Mouse (Mus musculus) heart, postnatal 10 days (tissue): Measurements from ENCODE around the gene Actl10. TPM values are rescaled to one million over a fixed set of nuclear protein-coding genes. Genes with fewer than 3 reads are reported as not detected.

Experiments used
- DNase-seq, 2 experiments: peaks; one replicate each; pipeline ENCODE4 v3.0.0; 2021
- intact Hi-C: fragments of 180-260 bp; cut with DNase I; formaldehyde crosslinking; loops from one replicate; pipeline ENCODE4 v1.15.1; 2025
- total RNA-seq, 2 experiments: library from RNA; stranded (reverse); gene quantifications; 2 replicates each; pipeline ENCODE4 v1.2.3; 2021

Gene Actl10
- under 1 TPM in 1 of 2 experiments, not detected in 1; 0.22 TPM for total RNA-seq

DNA sequence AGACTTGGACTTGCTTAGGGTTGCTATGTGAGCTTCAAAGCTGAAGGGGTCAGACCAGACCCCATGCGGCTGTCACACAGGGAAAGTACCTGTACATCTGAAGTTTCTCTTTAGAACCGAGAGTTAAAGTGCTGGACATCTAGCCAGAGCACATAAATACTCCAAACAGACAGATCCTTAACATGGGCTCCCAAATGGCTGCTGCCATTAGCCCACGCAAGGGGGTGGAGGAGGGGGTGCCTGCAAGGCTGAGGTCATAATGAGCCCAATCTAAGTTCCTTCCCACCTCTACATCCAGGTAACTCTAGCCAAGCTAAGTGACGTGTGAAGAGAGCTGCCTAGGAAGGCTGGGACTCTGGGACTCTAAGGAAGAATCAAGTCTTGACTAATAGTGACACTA, at the start of gene Actl10:
Gene Actl10 (plus strand): TSS at position 301 of the 400 bp plus-strand sequence.
- intact Hi-C loops, result no loop called here

DNA sequence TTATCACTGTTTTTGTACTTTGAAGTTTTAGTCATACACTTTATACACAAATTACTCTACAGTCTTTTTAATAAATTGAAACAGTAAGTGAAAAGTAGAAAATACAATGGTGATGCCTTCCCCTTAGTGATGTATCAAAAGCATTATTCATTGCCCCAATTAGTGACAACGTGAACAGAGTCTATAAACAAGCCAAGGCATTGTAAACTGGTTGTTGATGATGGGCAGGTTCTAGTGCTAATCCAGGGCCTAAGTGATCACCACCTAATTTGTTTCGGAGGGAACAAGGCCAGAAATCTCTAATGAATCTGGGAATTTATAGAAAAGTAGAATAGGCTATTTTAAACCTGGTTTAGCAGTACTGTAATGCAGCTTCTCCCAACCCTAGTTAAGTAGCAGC, 44.5 kb upstream of the Actl10 start:
- intact Hi-C loops, result no loop called here
- DNase-seq, result no peak

More for the DNA sequence above, at the start of gene Actl10:
- no peak for DNase-seq

DNA sequence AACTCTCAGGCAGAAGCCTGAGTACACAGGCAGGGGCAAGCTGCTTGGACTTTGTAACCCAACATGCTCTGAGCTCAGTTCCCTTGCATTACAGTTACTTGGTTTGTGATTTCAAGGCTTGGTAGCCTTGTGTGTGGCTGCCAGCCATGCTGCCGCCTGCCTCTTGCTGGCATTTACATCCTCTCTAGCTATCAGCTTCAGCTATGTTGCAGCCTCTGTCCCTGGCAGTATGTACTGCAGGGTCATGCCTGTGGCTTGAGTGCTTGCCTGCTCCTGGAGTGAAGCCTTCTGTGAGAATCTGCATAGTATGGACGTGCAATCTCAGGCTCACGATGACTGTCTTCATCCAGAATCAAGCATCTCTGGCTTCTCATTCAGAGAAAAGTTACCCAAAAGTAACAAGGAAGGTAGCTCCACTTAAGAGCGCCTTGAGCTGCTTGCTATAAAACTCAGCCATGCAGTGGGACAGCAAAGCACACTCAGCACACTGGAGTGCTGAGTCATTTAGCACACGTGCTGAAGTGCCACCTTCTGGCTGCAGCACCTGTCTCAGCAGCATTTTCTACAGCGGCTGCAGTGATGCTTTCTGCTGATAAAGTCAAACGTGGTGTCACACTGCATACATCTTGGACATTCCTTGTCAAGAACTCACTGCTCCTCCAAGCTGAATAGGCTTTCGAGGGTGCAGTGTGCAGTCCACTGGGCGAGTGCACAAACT, 43.9 kb upstream of the Actl10 start:
- intact Hi-C loops, result no loop called here
- DNase-seq, result peak in 1 of 2 experiments; percentile 9

DNA sequence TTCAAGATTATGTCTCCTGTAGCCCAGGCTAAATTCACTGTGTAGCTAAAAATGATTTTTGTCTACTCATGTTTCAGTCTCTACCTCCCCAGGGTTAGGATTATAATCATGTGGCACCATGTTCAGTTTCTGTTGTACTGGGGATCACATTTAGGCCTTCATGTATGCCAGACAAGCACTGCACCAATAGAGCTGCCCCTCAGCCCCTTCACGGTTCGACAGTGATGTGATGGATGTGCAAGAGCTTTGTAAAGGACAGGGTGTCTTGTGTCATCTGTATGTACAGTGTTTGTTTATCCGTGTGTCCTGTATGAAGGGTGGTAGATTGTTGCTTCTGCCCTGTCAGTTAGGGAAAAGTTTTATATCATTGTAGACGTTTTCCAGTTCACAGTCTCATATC, 43.1 kb upstream of the Actl10 start:
- intact Hi-C loops, result no loop called here

DNA sequence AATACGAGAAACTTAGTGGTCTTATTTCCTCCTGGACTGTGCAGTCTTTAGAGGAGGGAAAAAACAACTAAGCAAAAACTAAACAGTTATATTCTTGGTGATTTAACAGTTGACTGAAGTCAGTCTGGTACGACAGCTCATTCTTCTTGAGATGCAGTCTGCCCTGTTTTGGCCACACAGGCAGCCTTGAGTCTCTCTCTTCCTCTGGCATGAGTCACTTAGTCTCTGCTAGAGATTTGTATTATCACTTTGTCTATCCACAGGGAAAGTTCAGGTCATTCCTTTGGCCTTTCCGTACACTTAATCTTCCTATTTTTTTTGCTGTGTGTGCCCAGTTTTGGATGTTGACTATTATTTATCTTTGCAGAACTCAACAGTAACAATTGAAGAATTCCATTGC, 41.4 kb upstream of the Actl10 start:
- DNase-seq, result no peak
- intact Hi-C loops, result no loop called here

More for the DNA sequence above, 43.1 kb upstream of the Actl10 start:
- no peak for DNase-seq

DNA sequence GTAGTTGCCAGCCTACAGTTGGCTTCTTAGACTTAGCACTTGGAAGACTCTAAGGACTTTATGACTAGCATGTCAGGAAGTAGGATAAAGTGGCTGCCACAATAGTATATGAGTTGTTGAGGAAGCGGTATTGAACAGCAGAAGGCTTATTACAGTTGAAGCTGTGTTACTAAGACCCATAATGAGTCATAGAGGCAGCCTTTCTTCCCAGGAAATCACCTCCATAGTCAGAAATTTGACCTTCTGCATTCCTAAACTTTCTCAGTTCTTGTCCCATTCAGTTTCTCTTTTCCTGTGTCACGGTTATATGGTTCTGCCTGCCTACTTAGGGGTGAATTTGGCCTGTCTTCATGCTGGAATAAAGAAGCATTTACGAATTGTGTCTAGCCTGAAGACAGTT, 34.6 kb upstream of the Actl10 start:
- DNase-seq, result no peak

DNA sequence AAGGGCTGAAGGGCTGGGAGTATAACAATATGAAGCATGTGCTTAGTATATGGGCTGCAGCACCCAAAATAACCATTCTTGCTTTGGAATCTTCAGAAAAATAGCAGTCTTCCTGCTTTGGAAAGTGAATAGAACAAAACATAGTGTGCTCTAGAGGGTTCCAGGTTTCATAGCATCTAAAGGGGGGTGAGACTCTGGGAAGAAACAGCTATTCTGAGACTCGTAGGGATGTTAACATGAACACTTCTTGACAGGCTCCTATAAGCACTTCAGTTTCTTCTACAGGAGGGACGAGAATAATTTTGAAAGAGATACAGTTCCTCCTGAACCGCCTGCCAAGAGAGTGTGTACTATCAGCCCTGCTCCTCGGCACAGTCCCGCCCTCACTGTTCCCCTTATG, 34.2 kb upstream of the Actl10 start:
- DNase-seq, result no peak
- intact Hi-C loops, result no loop called here

More for the DNA sequence above, 34.6 kb upstream of the Actl10 start:
- intact Hi-C loops, result no loop called here

DNA sequence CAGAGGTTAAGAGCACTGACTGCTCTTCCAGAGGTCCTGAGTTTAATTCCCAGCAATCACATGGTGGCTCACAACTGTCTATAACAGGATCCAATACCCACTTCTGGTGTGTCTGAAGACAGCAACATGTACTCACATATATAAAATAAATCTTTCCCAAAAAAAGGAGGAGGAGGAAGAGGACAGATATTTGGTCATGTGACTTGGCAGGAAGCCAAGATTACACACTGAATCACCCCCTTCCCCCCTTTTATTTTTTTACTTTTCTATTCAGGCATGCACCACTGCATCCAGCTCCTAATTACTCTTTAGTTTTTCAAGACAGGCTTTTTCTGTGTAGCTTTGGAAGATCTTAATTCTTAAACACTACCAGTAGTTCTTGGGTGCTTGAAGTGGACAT, 30.1 kb upstream of the Actl10 start:
- no peak for DNase-seq
- intact Hi-C loops, result no loop called here

DNA sequence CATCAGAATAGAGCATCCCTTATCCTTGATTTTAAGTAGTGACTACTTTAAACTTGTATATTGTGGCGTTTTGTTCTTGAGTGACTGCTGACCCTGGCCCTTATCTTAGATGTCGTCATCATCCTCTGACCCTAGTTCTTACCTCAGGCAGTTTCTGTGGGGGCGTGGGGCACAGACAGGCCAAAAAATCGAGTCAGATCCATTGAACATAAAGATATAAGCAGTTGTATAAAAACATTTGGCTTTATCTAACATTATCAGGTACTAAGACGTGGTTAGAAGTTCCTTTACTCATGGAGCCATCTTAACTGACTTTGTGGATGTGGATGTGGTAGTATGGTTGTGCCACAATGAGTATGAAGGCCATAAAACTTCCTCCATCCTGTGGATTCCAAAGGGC, 29.2 kb upstream of the Actl10 start:
- intact Hi-C loops, result no loop called here
- no peak for DNase-seq

DNA sequence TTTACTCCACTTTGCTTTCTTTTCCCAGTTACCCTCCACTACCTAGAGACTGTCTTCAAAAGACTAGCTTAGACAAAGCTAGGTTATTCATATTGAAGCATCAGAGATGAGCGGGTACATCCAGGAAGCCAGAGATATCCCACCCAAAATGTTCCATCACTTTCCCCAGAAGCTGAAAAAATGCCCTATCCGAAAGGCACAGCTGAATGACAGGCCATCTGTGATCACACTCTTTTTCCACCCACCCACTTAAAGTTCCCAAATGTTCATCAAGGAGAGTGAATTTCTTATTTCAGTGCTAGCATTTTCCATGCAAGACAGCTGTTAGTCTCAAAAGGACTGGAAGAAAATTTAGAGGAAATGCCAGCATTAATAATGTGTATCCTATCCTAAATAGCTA, 26.3 kb upstream of the Actl10 start:
- intact Hi-C loops, result no loop called here
- no peak for DNase-seq

DNA sequence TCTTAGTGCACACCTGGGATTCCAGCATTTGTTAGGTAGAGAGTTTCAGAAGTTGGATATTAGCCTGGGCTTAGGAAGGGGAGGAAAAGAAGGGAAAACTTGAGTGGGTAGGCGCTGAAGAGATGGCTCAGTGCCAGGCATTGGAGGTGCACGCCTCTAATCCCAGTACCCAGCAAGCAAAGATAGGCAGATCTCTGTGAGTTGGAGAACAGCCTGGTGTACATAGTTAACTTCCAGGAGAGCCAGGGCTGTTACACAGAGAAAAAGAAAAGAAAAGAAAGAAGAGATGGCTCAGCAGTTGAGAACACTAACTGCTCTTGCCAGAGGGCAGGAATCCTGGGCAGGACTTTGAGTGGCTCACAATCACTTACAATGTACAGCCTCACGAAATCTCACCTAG, 25.0 kb upstream of the Actl10 start:
- intact Hi-C loops, result no loop called here
- DNase-seq, result no peak

DNA sequence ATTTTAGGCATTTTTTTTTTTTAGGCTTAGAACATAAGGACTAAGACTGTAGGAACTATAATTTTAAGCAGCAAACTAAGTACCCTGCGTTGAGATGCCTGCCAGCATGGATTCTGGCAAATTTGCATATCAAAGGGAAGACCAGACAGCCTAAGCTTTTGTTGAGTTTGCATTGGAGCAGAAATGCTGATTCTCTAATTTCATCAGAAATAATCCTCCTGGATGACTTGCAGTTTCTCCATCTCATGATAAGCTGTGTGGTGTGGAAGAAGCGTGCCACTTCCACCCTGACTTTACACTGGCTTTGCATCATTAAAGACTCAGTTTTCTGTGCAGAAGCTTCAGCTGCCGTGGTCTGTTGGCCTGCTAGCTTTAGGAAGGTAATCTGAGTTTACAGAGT, 18.7 kb upstream of the Actl10 start:
- intact Hi-C loops, result no loop called here

DNA sequence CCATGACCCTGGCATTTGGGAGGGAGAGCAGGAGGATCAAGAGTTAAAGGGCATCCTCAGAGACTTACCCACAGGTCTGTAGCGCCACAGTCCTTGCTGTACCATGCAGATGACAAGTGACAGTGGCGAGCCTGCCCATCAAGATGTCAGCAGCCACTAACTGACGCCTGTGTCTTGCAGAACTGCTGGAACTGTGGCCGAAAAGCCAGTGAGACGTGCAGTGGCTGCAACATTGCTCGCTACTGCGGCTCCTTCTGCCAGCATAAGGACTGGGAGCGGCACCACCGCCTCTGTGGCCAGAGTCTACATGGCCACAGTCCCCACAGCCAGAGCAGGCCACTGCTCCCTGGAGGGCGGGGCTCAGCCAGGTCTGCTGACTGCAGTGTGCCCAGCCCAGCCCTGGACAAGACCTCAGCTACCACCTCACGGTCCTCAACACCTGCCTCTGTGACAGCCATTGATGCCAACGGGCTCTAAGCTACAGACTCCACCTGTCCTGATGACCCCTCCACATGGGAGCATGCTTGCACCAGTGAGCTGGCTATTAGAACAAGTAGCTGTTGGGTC, 16.8 kb upstream of the Actl10 start:
- intact Hi-C loops, result no loop called here
- no peak for DNase-seq

More for the DNA sequence above, 18.7 kb upstream of the Actl10 start:
- no peak for DNase-seq

DNA sequence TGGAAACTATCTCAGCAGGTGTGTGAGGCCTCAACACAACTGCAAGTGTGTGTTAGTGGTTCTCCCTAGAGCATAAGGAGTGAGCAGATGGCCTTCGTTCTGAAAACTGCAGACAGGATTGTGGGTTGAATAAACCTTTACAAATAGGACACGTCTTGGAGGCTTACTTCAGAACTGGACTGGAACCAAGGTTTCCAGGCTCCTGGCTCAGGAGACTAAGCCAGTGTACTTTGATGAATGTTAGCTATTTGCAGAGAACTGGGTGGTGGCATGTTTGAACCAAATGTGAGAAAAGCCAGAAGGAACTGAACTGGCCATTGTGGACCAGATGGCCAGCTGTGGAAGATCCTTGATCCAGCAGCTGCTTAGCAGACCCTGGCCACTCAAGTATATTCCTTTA, 13.3 kb upstream of the Actl10 start:
- DNase-seq, result peak; percentile 44 to 45
- intact Hi-C loops, result no loop called here

DNA sequence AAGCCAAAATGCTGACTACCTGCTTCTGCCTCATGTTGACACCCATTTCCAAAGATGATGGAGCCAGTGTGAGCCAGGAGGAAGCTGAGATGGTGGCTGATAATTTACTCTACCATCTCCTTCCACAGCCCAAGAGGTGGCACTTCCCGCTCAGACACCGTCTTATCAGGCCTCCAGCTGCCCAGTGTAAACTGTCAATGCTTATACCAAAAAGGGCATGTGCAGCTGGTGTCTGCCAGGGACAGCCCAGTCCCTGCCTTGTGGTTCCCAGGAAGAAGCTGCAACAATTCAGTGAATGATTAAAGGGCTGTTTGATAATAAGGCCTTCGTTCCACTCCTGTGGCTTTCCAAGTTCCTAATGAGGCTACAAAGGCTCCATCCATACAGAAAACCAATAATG, 12.9 kb upstream of the Actl10 start:
- intact Hi-C loops, result loop anchor here (1.0 kb wide), 1 partner anchor 121 kb away; no protein-coding TSS in a partner anchor
- DNase-seq, result no peak

DNA sequence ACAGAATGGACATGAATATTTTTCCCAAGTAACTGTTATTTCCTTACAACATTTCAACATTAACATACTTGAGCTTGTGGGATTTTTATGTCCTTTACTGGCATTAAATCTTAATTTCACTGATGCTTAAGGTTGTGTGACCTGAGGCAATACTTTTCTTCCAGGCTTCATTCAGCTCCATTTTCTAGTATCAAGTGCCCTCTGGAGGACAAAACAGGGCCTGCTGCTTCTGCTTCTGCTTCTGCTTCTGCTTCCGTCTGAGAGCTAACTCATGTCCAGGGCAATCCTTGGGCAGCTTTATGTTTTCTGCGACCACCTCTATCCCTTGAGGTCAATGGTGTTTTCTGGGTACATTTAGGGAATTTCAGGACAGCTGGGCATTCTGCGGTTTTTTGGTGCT, 11.9 kb upstream of the Actl10 start:
- peak; percentile 62 to 73 for DNase-seq
- intact Hi-C loops, result loop anchor here (1.0 kb wide), 1 partner anchor 122 kb away; no protein-coding TSS in a partner anchor

DNA sequence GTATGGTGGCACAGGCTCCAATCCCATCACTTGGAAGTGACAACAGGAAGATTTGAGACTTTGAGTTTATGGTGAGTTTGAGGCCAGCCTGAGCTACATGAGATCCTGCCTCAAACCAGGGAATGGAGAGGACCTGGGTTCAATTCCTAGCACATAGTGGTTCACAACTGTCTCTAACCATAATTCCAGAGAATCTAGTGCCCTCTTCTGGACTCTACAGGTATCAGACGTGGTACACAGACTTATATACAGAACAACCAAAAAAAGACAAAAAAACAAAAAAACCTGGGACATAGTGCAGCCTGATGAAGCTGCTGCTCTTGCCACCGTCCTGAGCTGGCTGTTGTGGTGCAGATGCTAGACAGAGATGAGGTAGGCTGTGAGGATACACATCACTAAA, 9.9 kb upstream of the Actl10 start:
- no peak for DNase-seq
- intact Hi-C loops, result no loop called here

DNA sequence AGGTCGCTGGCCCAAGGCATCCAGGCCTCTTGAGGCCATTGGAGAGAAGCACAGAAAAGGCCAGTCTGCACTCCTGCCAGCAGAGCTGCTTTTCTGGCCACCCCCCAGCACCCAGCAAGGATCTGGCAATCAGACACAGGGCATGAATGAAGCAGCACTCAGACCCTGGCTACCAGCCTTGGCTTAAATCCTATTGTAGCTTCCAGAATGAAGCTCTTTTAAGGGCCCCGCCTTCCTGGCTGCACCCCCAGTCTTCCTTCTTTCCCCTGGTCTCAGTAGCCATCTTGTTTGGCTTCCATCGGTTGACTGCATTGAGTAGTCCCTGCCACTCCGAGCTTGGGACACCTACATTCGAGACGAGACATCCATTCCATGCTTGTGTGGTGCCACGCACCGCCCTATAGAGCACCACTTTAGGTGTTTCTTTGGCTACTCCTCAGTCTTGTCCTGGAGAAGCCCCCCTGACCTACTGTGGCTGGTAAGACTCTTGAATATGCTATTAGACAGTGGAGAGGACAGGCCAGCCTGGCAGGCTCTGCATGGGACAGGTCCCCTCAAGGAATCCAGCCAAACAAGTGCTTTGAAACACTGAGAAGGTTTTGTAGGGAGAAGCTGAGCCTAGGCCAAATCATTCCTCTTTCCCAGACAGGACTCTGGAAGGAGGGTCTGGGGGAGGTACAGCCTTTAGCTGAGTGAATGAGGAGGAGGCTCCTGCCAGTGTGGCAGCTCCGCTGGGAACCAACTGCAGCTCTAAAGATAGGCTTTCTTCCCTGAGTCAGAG, 7.8 kb upstream of the Actl10 start:
- DNase-seq, result peak; percentile 86 to 88
- intact Hi-C loops, result no loop called here

DNA sequence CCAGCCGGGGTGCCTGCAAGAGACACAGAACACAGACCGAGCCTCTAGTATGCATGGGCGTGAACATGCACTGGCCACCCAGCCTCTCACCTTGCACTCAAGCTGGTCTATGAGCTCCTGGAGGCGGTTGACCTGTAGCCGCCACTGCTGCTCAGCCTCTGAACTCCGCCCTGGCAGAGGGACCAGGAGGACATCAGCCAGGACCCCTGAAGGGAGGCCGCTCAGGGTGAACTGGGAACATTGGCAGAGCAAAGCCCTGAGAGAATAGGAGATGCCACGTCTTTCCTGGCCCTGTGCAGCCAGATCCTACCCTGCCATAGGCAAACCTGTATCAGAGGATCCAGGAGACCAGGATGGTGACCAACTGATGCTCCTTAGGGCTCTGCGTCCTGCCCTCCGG, 4.9 kb upstream of the Actl10 start, which contains the start of gene 1700003F12Rik:
Gene 1700003F12Rik (plus strand): TSS at position 375 of the 400 bp plus-strand sequence.
- intact Hi-C loops, result no loop called here
- DNase-seq, result no peak

DNA sequence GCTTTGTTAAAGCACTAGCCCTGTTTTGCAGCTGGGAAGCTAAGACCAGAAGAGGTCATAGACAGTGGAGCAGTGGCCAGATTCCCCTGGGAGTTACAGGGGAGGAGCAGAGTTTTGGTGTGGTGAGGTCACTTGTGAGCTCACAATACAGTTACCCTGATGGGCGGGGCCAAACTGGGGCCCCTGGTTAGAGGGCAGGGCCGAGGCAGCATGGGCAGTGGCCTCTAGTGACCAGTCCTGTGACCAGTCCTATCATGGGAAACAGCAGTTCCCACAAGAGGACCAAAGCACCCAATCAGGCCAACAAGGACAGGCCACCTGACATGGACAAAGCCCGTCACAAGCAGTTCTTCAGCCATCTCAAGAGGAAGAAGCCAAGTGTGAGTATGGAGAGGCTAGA, 2.9 kb upstream of the Actl10 start:
- peak; percentile 37 to 60 for DNase-seq
- intact Hi-C loops, result no loop called here

DNA sequence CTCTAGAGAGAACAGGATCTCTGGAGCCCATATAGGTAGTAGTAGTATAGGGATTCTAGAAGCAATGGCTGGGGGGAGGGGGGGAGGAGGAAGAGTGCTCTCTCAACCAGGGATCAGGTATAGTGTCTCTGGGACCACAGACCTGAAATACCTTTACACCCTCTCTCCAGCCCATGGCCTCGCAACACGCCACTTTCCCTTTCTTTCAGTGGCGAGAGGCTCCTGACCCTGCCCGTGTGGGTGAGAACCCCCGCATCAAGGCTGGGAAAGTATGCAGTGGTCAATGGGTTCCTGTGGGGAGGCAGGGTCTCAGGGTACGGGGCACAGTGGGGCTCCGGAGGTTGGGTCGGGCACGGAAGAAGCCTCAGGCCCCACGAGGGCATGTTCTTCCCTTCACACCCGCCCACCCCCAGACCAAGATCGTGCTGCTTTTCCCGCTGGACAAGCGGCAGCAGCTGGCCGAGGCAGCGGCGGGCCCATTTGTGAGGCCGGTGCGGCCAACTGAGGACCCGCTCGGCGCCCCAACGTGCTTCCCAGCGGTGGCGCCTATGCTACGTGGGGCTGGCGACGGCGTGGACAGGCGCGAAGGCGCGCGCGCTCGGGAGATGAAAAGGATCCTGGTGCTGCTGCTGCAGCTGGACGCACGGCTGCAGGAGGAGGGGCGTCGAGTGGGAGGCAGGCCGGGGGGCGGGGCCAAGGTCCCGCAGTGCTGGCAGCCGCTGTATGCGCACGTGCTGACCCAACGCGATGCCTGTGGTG, 2.3 kb upstream of the Actl10 start:
- intact Hi-C loops, result no loop called here

More for the DNA sequence above, 2.3 kb upstream of the Actl10 start:
- DNase-seq, result peak; percentile 69 to 71
